Mouse (Mus musculus): ENCODE data around the gene A130010J15Rik.
A peak's percentile ranks its signal among the peaks of the same experiment; 100 is the strongest.

Gene A130010J15Rik

GRCm38 (mm10) chr1:193167746-193168145 is at the start of gene A130010J15Rik:
A130010J15Rik (plus strand) TSS chr1:193168046.
- no peak for DNase-seq (ENCODE audit: low spot score)

DNA sequence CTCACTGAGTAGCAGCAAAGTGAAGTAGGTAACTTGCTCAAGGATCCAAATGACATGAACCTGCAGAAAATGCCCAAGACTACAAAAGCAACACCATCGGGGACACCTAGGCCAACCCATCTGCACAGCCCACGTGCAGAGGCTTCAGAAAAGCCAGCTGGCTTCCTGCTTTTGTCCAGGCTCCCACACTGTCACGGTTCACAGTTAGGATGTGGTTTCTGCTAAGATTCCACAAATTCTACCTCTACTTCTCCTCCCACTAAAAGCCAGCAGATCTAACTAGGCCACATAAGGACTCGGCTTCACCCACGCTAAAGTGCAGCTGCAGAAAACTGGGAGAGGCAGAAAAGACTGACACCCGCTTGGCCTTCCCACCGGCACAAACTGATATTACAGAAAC is 45.1 kb upstream of the A130010J15Rik start:
- DNase-seq (ENCODE audit: low spot score), result no peak

DNA sequence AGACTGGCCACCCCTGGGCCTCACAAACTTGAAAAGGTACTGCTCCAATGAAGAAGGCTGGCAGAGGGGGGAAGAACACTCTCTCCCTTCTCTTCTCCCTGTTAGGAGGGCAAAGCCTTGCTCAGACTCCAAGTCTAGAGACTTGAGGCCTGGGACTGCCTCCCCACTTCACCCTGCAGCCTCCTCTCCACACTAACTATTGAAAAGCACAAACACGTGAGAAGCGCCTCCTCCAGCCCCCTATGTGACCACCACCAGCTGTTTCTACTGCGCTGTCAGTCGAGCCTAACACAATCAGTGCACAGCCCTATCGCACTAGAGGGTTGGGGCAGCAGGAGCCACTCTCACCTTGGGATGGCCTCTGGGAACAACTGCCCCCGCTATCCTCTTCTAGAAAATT is 44.6 kb upstream of the A130010J15Rik start:
- no peak for DNase-seq (ENCODE audit: low spot score)

DNA sequence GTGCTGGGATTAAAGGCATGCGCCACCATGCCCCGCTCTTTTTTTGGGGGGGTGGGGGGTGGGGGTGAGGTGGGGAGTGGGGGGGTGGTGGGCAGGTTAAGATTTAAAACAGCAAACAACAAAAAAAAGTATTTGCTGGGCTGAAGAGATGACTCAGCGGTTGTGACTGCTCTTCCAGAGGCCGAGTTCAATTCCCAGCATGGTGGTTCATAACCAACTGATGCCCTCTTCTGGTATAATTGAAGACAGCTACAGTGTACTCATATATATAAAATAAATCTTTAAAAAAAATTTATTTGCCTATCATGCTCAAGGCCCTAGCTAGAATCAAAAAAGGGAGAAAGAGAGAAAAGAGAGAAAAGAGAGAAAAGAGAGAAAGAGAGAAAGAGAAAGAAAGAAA is 42.0 kb upstream of the A130010J15Rik start:
- no peak for DNase-seq (ENCODE audit: low spot score)

- DNase-seq (ENCODE audit: low spot score), result no peak
These were observed 39.8 kb upstream of the A130010J15Rik start for GRCm38 (mm10) chr1:193128055-193128454.

DNA sequence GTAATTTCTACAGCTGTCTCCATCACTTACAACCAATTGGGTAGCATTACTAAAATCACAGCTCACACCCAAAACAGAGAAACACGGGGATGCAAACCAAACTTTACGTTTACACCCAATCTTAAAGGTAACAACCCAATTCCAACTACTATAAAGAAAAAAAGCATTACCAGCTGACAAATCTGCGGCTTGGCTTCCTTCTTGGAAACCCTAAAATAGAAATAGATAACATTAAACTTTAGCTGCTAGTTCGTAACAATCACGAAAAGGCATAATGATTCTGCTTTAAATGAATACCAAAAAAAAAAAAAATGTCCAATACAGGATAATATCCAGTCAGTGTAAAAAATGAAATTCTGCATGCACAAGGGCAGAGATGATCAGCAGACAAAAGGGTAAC is 38.5 kb upstream of the A130010J15Rik start:
- DNase-seq (ENCODE audit: low spot score), result no peak

- DNase-seq (ENCODE audit: low spot score), result peak; percentile 95
These were observed 37.9 kb upstream of the A130010J15Rik start, which contains the start of gene Diexf for GRCm38 (mm10) chr1:193129786-193130455. Diexf (minus strand) TSS chr1:193130272.

DNA sequence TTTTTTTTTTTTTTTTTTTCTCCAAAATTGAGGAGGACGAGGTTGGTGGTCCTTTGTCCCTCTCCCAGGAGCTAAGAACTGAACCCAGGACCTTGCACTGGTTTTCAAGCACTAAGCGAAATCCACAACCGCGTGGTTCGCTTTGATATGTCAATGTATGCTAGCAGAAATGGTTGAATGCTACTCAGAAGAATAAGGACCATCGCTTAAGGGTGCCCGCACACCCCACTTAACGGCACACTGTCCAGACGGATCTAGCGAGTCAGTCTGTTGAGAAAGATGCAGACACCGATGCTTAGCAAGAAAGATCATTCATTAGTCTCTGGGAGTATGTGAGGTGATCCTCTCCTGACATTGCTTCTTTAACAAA is 37.4 kb upstream of the A130010J15Rik start:
- peak; percentile 45 for DNase-seq (ENCODE audit: low spot score)

DNA sequence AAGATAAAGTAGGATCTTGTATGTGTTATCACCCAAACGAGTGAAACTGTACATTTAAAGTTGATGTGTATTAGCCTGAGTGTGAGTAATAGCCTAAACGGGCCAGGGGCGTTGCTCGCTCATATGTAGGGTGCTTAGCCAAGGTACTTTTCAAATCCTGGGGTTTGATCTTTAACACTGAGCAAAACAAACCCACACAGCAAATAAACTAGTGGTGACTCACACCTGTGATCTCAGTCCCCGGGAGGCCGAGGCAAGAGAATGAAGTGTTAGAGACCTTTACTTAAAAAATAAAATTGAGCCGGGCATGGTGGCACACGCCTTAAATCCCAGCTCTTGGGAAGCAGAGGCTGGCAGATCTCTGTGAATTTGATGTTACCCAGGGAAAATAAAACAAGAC is 37.0 kb upstream of the A130010J15Rik start:
- DNase-seq (ENCODE audit: low spot score), result peak; percentile 75

DNA sequence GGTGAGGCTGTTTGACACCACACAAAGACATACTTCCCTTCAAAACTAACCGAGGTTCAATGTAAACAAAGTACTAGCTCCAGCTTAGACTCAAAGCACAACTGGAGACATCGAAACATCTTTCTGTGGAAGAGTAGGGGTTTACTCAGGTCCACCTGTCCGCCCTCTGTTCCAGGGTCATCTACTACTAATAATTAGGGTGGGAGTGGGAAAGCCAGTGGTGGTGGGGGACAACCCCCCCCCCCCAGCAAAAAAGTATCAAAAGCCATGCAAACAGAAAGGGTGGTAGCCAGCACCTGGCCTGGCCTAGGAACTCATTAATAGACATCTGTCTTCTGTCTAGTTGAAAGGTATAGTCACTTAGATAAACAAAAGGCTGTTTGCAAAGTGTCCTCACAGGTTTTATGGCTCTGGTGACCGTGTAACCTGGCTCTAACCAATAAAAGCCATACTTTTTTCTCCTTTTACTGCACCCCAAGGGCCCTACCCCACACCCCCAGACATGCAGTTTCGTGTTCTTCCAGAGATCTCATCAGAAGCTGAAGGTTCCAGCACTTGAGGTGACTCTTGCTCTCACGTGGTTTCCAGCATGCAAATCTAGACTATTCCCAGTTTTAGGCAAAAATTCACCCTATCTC is 36.4 kb upstream of the A130010J15Rik start:
- DNase-seq (ENCODE audit: low spot score), result peak; percentile 83

GRCm38 (mm10) chr1:193132385-193132784 is 35.5 kb upstream of the A130010J15Rik start:
- DNase-seq (ENCODE audit: low spot score), result no peak

DNA sequence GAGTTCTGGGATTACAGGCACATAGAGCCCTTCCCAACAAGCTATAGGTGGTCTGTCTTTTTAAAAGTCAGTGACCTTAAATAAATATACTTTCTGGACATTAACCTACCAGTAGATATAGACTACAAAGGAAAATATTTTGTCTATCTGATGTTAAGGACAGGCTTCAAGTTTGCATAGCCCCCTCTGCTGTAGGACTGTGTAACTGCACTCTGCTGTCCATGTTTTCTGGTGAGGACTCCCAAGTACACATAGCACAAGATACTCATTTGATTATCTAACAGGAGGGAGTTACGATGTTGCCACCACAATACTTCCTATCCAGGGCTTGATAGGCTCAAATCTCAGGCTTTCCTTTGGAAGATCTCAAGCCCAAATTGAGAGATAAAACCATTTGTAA is 34.1 kb upstream of the A130010J15Rik start:
- DNase-seq (ENCODE audit: low spot score), result no peak

DNA sequence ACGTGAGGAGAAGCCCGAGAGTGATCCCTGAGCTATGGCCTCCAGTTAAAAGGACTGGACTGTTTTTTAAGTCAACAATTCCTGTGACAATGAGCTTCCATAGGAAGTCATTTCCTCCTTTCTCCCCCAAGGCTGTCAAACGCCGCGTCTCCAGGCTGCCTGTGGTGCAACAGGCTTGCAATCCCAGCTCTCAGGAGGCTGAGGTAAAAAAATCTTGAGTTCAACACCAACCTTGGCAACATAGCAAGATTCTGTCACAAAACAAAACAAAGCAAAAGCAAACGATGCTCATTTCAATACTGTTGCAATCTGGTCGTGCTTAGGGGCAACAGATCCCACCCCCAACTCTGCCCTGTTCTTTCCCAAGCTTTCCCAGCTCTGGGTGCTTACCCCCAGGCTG is 29.8 kb upstream of the A130010J15Rik start:
- no peak for DNase-seq (ENCODE audit: low spot score)

- no peak for DNase-seq (ENCODE audit: low spot score)
These were observed 29.2 kb upstream of the A130010J15Rik start for GRCm38 (mm10) chr1:193138669-193139068.

DNA sequence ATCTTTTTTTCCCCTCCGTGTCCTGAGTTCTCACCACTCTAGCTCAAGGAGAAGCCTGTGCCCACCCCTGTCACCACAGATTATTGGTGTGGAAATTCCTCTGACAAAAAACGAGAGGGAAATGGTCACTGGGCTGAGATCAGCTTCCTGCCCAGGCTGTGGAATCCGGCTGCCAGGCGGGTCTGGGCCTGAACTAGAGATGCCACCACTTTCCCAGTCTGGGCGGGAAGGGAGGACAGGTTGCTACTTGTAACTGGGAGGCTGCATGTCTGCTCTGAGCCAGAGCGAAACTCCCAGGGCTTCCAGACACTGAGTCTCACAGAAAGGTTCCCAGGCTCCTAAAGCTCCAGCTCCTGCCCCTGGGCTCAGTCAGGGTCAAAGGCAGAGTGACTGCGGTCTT is 26.7 kb upstream of the A130010J15Rik start:
- no peak for DNase-seq (ENCODE audit: low spot score)

GRCm38 (mm10) chr1:193142517-193143062 is 25.3 kb upstream of the A130010J15Rik start:
- no peak for DNase-seq (ENCODE audit: low spot score)

DNA sequence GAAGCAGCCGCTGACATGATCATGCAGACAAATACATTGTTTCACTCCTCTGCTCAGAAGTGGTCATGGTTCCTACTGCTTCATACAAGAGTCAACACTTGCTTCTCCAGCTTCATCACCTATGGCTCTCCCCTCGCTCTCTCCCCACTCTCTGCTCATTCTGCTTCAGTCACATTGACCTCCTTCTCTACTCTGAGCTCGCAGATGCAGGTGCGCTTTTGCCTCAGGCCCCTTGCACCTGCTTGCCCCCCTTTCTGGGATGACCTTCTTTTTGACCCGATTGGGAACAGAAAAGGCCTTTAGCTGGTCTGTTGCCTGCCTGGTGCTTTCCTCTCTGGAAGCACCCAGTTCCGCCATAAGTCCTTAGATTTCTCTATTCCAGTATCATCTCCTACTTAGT is 23.3 kb upstream of the A130010J15Rik start:
- DNase-seq (ENCODE audit: low spot score), result no peak

DNA sequence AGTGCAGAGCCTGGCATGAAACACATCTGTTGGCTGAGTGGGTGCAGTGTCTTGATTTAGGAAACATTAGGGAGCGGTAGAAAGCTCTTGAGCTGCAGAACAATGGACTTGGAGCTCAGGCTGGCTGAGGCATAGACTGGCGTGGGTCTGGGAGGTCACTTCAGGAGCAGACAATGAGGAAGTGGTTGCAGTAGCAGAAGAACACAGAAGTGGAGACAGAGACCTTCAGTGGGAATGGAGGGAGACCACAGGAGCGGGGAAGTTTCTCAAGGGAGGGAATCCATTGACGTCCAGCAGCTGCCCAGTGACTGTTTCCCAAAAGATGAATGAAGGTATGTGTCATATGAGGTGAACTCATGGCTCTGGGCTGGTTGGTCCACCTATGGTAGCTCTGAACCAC is 22.7 kb upstream of the A130010J15Rik start:
- no peak for DNase-seq (ENCODE audit: low spot score)

- DNase-seq (ENCODE audit: low spot score), result no peak
These were observed 21.4 kb upstream of the A130010J15Rik start for GRCm38 (mm10) chr1:193146416-193146815.

DNA sequence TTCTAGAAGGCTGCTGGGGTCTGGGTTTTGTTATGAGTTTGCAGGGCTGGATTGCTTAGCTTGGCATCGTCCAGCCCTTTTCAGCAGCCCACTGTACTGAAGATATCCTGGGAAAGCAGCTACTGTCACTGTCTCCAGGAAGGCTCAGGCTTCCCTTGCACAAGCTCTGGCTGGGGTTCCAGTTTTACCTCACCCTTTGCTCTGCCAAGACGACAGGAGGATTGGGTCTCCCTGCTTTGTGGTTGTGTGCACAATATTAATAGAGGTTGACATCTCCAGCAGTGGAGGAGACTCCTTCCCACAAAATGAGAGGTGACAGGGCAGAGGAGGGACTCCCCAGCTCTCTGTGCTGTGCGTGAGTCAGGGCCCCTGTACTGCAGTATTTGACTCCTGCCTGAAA is 18.6 kb upstream of the A130010J15Rik start:
- DNase-seq (ENCODE audit: low spot score), result no peak

- no peak for DNase-seq (ENCODE audit: low spot score)
These were observed 16.7 kb upstream of the A130010J15Rik start for GRCm38 (mm10) chr1:193151134-193151533.

DNA sequence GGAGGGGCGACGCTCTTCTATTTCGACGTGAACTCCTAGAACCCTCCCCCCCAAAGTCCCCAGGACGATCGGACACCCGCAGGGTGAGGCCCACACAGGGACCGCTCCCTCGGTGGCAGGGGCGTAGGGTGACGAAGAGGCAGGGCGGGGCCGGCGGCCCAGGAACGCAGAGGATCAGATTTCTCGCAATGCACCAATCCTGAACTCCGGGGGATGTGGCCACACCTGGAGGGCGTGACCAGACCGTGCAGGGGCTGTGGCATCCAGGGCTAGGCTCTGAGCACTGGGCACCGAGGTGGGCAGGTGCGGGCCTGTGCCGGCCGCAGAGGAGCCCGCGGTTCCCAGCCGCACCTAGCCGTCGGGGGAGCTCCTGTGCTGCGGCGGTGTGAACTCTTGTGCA is 15.0 kb upstream of the A130010J15Rik start, which contains the start of gene Irf6:
TSS of gene Irf6 (plus strand) at position 240 of the 400 bp plus-strand sequence.
- DNase-seq (ENCODE audit: low spot score), result peak; percentile 90

- no peak for DNase-seq (ENCODE audit: low spot score)
These were observed 14.3 kb upstream of the A130010J15Rik start for GRCm38 (mm10) chr1:193153561-193153960.

Measured in yolk sac, embryonic 10.5 days (tissue).